Mouse (Mus musculus) gastrocnemius, postnatal 10 days (tissue): ENCODE measurements at regions not wholly inside any gene's neighbourhood (a gene's known extent, or its start where the extent isn't known, plus 50 kb on each side); places are given as distances from the start of the nearest gene placed in this dataset.

Experiments
- DNase-seq: peaks from one replicate; pipeline ENCODE4 v3.0.0; 2021; ENCODE audit warnings: mixed read lengths

DNA sequence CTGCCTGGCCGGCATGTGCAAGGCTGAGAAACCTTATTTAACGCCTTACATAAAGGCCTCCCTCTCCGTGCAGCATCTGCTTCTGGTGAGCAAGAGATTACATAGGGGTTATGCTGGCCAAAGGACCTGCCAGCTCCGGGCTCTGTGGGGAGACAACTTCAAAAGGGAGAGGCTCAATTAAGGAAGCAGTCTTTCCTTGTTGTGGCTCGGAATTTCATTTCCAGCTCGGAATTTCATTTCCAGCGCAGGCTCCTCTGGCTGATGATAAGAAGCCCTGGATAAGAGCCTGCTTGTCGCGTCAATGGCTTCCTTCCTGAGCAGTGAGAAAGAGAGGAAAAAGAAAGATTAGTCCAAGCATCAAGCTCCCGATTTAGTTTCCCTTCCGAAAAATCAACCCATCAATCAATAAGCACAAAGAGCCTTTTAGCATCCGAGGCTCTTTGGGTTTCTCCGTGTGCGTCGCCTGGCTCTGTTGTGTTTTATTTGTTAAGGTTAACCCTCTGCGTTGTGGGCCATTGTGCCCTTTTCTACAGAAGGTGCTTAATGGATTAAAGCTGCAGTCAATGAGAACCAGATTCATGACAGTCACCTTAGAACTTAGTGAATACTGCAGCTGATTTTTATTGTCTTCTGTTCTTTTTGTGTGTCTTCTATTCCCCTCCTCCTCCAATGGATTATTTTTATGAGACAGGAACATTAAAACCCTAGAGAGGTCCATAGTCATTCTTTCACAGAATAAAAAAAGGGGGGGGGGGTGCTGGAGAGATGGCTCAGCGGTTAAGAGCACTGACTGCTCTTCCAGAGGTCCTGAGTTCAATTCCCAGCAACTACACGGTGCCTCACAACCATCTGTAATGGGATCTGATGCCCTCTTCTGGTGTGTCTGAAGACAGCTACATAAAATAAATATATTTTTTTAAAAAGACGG is 218.3 kb downstream of the Myo1b start:
- peak; percentile 14 for DNase-seq

DNA sequence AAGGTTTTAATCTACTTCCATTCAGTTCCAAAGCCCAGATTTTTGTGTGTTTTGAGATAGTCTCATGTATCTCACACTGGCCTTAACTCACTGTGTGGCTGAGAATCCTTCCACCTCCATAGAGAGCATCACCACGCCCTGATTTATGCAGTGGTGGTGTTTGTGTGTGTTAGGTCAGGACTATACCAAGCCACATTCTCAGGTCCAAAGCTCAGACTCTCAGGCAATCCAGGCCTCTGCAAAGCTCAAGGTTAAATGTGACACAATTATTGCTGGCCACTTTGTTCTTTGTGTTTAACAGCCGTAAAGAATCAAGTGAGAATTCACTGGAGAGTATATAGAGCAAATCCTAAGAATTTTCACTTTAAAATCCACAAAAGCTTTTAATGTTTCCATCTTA is 218.2 kb upstream of the Nabp1 start:
- DNase-seq: no peak

DNA sequence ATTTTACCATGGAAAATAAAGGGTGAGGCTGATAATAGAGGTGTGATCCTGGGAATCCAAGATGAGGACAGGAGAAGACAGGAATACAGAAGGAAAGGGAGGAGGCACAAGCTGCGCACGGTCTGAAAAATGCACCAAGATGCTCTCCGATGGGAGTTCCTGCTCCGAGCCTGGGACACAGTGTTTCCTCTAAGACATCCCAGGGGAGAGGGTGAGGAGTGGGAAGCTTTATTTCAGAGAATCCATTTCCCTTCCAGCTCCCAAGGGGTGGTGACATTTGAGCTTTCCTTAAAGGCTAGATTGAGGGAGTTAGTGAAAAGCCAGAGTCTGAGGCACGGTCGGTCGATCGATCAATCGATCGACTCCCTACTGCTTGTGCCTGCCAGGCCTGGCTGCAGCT is 212.7 kb upstream of the Nabp1 start:
- no peak for DNase-seq

DNA sequence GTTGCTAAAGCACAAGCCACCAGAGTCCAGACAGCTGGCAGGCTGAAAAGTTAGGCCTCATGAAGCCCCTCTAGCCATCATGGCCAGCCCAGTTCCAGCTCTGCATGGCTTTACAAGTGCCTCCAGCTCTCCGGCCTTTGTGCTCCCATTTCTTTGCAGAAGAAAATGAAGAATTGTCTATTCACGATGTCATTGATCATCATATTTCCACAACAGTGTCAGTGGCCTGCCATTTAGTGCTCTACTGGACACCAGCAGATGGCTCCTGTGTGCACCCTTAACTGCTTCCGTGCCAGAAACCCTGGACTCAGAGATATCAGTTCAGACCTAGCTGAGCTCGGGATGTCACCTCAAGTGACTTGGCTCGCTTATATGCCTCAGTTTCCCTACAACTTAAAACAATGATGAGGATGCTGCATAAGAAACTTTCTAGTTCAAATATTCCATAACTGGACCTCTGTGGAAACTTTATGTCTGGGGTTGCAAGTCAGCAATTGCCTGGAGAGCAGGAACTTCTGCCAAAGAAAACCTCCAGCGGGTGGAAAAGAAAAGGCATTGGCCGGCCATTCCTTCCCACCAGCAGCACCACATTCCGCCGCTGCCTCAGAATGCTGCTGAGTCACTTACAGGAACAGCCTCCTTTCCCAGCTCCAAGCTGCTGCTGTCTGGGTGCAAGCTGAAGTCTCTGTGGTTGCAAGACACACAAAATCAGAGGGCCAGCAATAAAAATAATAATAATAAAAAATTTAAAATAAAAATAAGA is 211.4 kb upstream of the Nabp1 start:
- DNase-seq: no peak

DNA sequence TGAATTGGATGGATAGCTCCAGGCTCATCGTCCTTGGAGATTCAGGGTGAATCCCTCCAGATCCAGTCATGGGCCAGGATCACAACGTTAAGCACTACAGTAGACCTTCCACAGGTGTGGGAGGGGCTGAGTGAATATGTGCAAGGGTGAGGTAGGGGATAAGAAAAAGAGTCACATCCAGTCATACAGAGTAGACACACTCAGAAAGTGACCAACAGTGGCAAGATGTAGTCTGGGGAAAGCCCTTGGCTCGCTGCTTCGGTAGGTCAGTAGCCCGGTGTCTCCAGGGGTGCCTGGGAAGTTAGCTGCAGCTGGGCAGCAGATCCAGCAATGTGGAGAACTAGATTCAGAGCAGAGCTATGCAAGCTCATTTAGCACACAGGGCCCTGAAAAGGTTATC is 210.7 kb upstream of the Nabp1 start:
- no peak for DNase-seq

DNA sequence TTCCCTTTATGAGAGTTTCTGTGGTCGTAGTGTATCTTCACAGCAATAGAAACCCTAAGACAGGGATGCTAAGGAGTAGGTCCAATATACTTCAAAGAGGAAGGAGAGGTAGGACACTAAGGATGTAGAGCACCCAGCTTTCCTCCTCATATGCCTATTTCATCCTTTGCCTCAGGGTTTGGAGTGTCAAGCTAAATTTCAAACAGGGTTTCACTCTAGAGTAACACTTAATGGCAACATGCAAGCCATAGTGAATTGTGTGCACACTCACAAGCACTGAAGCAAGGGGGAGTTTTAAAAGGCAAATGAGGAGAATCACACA is 210.0 kb upstream of the Nabp1 start:
- DNase-seq: no peak

DNA sequence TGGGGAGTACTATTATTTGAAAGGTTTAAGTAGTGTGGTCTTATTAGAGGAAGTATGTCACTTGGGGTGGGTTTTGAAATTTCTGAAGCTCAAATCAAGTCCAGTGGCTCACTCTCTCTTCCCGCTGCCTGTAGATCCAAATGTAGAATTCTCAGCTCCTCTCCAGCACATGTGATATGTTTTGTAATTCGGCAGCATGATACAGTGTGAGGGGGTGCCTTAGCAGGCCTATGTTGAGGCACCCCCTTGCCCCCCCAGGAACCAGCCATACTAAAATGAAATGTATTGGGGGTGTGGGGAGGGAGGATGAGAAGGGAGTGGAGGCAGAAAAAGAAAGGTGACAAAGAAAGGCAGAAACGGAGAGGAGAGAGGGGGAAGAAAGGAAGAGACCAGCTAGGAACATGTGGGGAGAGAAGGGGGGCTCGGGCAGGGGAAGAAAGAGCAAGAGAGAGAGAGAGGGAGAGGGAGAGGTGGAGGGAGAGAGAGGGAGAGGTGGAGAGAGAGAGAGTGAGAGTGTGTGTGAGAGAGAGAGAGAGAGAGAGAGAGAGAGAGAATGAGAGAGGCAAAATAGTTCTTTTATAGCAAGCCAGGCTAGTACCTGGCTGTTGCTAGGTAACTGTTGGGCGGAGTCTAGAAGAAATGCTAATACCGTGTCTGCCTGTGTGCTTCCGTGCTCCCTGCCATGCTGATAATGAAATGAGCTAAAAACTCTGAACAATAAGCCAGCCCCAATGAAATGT is 209.4 kb upstream of the Nabp1 start:
- no peak for DNase-seq

DNA sequence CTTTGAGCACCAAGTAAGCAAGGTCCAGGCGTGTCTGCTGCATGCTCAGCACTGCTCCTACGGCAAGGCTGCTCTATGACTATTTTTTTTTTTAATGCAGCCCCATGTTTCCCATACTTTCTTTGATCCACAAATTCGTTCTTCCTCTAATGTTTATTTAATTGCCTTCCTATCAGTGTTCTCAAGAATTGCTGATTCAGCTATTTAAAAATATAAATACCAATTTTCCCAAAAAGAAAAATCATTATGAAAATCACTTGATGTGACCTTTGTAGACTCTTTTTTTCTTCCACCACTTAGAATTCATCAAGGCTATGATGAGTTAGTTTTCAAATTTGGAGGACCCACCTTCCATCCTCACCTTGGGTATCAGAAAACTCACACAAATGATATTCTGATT is 208.5 kb upstream of the Nabp1 start:
- DNase-seq: no peak

DNA sequence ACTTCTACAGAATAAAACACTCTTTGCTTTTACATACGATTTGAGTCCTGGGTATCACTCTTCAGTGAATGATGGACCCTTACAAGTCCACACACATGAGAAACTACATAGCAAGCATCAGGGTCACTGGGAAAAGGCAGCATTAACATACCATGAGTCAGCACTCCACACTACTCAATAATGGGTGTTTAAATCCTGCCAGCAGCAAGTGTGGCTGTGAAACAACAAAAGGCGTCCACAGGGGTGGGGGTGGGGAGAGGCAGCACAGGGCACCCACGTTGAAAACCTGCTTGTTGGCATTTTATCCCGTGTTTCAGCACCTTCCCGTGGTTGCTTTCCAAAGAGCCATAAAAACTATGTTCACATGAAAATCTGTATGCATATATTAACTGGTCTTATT is 204.0 kb upstream of the Nabp1 start:
- DNase-seq: no peak

DNA sequence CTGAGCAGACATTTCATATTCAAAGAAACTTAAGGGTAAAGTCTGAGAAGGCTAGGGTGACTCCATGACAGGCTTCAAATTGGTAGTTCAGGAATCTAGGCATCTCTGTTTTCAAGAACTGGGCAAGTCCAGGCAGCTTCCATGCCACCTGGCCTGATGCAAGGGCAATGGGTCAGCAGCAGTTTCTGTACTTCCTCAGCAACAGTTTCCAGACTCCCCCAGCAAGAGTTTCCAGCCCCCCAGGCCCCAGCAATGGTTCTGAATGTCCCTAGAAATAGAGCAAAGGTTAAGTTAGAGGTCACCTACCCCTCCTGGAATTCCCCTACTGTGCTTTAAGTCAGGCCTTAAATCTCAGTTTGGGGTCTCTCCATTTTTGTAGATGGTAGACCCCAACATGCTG is 203.6 kb upstream of the Nabp1 start:
- DNase-seq: no peak

DNA sequence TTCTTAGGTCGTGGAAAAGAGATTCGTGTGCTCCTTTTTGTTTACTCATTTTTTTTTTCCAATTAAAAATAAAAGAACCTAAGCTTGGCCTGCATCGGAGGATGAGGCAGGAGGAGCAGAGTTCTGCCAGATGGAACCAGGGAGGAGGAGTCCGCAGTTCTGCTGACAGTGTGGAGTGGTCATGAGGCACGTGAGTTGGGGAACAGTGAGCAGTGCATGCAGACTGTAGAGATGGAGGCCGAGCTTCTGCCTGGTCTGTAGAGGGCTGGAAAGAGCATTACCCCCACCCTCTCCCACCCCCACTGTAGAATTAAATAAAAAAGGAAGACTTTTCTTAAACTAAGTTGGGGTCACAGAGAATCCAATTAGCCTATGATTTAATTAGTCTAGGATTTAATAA is 202.5 kb upstream of the Nabp1 start:
- DNase-seq: no peak

DNA sequence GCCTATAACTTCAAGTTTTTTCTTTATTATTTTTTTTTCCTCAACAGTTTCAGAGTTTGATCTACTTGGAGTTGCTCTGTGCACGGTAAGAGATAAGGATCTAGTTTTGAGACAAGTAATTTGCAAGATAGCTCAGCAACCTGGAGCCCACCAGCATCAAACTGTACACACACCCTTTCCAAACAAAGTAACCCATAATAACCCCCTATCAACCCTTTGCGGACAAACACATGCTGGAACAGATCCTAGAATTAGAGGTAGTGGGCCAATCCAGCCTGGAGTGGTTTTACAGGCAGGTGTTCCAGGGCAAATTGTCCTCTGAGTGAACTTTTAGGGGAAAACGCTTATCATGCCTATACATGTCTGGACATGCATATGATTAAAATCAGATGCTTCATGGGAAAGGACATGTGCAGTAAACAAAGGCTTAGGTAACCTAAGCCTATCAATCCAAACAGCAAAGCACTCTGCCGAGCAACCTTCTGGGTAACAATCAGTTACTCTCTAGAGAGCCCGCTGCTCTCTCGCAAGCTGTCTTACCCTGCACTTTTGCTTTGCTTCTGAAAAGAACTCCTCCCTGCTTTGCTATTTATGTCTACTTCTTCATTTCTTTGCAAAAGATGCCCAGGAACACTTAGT is 200.2 kb upstream of the Nabp1 start:
- no peak for DNase-seq

DNA sequence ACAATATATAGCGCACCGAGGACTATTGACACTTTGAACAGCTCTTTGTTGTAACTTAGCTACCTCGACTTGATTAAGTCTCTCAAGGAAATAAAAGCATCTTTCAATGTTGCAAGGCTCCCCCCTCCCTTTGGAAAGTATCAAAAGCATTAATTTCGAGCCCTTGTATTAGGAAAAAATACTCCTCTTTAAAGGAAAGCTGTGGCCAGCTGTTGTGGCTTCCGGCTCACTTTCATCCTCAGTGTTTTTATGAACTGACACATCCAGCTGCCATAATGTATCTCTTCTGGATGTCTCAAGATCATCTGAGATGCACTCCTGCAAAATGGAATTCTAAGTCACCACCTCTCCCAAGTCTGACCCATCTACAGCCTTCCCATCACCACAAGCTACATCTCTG is 199.6 kb upstream of the Nabp1 start:
- no peak for DNase-seq

DNA sequence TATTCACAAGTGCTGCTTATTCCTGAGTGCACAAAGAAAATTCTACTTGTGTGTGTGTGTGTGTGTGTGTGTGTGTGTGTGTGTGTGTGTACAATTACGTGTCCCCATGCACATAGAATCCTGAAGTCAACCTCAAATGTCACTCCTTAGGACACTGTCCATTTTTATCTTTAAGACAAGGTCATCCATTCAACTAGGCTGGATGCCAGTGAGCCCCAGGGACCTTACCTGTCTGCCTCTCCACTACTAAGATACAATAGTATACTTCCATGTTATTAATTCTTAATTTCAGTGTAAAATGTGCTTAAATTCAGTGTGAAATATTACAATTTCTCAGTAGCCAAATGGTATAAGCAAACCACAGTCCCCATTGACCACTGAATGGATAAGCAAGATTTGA is 193.5 kb upstream of the Nabp1 start:
- DNase-seq: no peak

DNA sequence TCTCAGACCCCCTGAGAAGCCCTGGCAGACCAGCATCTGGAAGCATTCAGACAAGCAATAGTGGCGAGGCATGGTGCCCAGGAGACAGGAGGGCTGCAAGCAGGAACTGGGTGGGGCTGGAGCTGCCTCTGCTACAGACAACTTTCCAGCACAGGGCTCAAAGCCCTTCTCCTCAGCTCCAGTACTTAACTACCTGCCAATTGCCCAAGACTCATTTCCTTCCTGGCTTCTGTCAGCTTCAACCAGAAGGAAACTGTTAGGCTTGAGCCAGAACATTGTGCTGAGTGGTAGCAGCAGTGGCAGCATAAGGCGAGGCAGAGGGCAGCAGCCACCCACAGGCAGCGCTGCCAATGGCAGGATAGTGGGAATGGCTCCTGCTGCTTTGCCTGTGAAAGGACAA is 193.1 kb upstream of the Nabp1 start:
- DNase-seq: no peak

DNA sequence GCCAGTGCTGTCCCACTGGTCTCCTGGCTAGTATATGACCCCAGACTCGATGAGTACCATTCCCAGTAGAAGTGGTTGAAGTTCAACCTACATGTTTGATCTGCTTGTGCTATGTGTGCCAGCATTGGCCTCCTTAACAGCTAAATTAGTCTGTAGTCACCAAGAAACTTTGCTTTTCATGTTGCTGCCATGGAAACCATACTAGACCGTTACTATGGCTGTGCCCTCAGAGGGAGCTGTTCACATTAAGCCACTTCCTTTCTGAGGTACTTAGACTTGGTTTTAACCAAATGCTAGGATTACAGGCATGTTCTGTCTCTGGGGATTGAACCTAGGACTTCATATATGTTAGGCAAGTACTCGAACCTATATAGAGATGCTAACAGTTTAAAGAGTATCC is 191.8 kb upstream of the Nabp1 start:
- DNase-seq: no peak

DNA sequence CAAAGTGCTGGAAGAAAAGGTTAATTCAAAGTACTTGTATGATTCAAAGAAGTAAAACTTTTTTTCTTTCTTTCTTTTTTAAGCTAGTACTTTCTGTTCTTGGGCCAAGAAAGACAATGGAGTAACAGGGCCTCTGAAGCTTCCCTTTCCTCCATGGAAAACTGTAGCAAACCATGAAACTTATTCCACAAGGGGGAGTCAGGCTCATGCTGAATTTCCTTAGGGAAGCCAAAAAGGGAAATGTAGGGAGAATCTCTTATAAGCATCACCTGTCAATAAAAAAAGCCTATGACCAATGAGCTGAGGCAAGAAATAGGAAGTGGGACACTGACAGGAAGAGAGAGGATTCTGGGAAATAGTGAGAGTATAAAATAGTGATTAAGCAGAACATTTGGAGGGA is 190.7 kb upstream of the Nabp1 start:
- no peak for DNase-seq

DNA sequence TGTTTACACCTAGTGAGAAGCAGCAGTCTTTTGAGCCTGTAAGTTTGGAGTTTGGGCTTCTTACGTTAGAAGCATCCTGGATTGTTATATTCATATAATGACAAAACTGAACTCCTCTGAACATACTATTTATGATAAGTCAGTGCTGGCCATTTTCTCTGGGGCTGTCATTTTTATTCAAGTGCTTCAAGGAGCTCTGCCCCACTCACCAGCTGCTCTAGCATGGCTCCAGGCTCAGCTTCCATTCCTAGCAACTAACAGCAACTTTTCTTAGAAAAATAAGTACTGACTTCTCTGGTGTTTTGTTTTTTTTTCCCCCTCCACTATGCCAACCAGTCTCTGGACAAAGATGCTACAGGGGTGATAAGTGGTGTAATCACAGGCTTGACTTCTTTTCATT is 182.3 kb upstream of the Nabp1 start:
- no peak for DNase-seq

DNA sequence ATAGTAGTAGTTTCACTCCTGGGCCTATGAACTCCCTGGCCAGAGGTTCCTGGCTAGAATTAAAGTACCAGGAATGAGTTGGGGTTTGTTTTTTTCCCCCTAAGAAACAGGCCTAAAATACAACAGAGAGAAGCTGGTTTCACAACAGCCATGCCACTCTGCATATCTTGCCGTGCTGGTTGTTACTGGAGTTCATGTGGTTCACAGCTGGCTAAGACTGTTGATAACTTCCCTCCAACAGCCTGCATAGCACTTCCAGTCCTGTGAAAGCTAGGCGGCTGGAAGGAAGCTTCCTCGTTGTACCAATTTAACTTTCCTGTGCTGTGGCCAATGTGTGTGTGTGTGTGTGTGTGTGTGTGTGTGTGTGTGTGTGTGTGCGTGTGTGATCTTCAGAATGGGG is 179.0 kb upstream of the Nabp1 start:
- DNase-seq: no peak

DNA sequence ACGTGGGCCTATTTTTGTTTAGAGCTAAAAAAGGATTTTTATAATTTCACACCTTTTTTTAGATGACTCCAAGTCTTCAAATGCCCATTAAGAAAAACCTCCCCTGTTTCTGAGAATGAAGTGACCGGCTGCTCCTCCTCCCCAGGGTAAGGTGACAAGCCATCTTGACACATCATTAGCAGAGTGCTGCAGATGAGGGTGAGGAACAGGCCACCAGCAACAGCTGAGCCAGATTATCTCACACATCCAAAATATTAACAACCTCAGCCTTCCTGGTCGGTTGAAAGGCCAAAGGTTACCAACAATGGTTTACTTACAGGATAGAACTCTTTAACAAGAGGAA is 172.4 kb upstream of the Nabp1 start:
- DNase-seq: no peak

DNA sequence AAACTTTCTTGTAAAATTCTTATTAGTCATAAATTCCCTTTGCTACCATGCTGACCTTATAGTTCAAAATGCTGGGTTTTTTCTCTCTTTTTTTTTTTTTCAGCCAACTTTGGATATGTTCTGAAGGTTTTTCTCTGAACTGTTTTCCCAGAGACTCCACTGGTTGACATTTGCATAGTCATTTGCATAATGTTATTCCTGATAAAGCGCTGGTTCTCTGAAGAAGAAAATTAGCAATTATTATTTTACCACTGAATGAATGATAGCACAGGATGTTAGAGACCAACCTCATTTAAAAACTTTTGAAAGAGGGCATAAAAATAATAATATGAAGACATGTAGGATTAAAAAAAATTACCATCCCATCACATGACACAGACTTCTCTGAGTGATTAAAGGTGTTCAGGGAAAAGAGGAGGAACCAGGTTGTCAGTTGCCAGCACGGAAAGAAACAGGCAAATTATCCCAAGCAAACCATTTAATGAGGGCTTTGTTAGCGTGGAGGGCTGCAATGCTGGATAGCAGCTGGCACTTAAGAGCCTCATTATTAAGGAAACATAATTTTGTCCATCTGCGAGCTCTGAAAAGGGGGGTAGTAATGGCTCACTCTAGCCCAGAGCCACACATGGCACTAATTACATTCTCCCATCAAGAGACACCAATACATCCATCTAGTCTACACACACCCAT is 171.9 kb upstream of the Nabp1 start:
- DNase-seq: no peak

DNA sequence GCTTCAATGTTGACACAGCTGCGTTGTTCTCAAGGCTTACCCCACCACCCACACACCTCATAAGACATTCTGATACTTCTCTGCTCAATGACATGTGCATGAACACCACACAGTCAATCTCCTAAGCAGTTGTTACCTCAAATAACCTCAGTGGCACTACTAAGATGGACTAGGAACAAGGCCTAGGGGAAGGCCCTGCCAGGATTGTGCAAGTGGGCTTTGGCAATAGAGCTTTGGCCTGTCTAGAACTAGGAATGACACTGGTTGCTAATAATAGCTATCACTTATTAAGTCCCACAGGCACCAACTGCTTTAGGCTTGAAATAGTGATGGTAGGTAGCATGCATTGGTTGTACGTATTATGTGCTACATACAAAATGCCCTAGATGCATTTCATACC is 169.7 kb upstream of the Nabp1 start:
- DNase-seq: peak; percentile 18
